Mouse (Mus musculus): ENCODE data around the gene Srsf7. TPM values are rescaled to one million over a fixed set of nuclear protein-coding genes. Genes with fewer than 3 reads are reported as not detected.

The Srsf7 gene
- polyA plus RNA-seq, 1 experiment from 2014 or later = 784 TPM

DNA sequence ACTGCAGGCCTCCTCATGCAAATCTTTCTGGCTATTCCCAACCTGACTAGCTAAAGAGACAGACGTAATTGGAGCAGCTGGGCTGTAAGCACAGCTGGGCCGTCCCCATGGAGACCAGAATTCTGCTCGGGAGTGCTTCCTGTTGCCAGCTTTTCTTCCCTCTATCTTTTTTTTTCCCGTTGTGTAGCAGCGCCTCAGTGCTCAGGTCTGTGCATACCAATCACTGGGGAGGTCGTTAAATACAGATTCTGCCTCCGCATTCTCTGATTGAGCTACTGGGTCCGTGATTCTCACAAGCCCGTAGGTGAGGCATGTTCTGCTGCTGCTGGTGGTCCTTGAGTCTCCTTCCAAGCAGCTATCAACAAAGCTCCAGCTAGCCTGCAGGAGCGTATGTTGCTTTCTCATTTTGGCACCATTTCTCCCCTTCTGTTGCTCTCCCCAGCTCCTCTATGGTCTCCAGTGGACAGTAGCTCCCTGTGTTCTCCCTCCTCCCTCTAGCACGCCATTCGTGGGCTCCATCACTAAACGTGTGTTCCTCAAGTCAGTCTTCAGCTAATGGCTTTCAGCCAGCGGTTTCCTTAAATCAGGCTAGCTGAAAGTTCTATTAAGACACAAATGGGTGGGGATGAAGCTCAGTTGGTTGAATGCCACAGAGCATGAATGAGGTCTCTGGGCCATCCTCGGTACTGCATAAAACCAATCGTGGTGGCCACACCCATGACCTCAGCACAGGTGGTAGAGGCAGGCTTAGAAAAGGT, 38.5 kb downstream of the Srsf7 start:
- WGBS = 23% methylated on average over 16 of the region's 16 CpGs
- no peaks in the 10 kb centered on the region for H3K27me3 ChIP-seq
- ATAC-seq (ENCODE audit: low FRiP score) = peak; percentile 78
- H3K9ac ChIP-seq = no peak overlapping the region
- H3K4me3 ChIP-seq (replicated peaks) = peak overlapping the region; percentile 15; the same call in 1 of the 2 replicates
- H3K4me2 ChIP-seq = peak overlapping the region; percentile 46
- peaks cover 16% of the 10 kb centered on the region for H3K4me1 ChIP-seq
- H3K36me3 ChIP-seq (replicated peaks) = no peaks in the 10 kb centered on the region
- peak overlapping the region; percentile 75 for H3K27ac ChIP-seq
- no peaks in the 10 kb centered on the region for H3K9me3 ChIP-seq

GRCm38 (mm10) chr17:80167851-80168251, 39.3 kb downstream of the Srsf7 start:
- no peak overlapping the region for H3K4me3 ChIP-seq (replicated peaks)
- H3K4me1 ChIP-seq = peaks cover 16% of the 10 kb centered on the region
- H3K27me3 ChIP-seq = no peaks in the 10 kb centered on the region
- no peaks in the 10 kb centered on the region for H3K9me3 ChIP-seq
- ATAC-seq (ENCODE audit: low FRiP score) = peak; percentile 59
- no peak overlapping the region for H3K9ac ChIP-seq
- H3K4me2 ChIP-seq = peak overlapping the region; percentile 46
- H3K36me3 ChIP-seq (replicated peaks) = no peaks in the 10 kb centered on the region
- WGBS = 69% methylated on average over 7 of the region's 7 CpGs
- peak overlapping the region; percentile 75; the same call in 1 of the 2 replicates for H3K27ac ChIP-seq

DNA sequence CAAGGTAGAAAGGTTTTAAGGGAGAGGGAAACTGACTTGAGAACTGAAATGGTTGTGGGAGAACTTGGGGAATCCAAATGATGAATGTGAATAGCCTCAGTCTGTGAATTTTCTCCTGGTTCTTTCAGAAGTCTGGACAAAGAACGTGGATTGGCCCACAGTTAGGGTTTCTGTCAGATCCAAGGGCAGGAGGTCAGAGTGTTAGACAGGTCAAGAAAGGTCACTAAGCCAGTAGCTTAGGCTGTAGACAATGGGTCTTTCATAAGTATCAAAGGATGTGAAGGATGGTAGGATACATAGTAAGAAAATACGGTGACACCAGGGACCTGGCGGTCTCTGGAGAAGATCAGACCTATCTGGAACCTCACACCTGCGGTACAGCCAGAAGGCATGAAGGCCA, 39.7 kb downstream of the Srsf7 start:
- Histone ChIP-seq H3K27ac (no peak overlapping the region), H3K4me1 (peaks cover 16% of the 10 kb centered on the region)

GRCm38 (mm10) chr17:80166346-80166745, 40.8 kb downstream of the Srsf7 start:
- Histone ChIP-seq H3K9me3 (no peaks in the 10 kb centered on the region), H3K9ac (no peak overlapping the region), H3K4me2 (no peak overlapping the region), H3K4me1 (peaks cover 16% of the 10 kb centered on the region), H3K36me3 (replicated peaks) (no peaks in the 10 kb centered on the region), H3K27ac (no peak overlapping the region), H3K4me3 (replicated peaks) (no peak overlapping the region), H3K27me3 (no peaks in the 10 kb centered on the region)
- 89% methylated on average over 6 of the region's 6 CpGs for WGBS
- no peak for ATAC-seq (ENCODE audit: low FRiP score)

More for the DNA sequence above, 39.7 kb downstream of the Srsf7 start:
- H3K4me3 ChIP-seq (replicated peaks) = no peak overlapping the region
- 69% methylated on average over 4 of the region's 4 CpGs for WGBS
- no peak overlapping the region for H3K9ac ChIP-seq
- no peaks in the 10 kb centered on the region for H3K27me3 ChIP-seq
- H3K4me2 ChIP-seq = no peak overlapping the region
- H3K9me3 ChIP-seq = no peaks in the 10 kb centered on the region
- no peaks in the 10 kb centered on the region for H3K36me3 ChIP-seq (replicated peaks)
- ATAC-seq (ENCODE audit: low FRiP score) = no peak

GRCm38 (mm10) chr17:80165741-80166140, 41.4 kb downstream of the Srsf7 start:
- H3K4me3 ChIP-seq (replicated peaks) = no peak overlapping the region
- 82% methylated on average over 6 of the region's 6 CpGs for WGBS
- no peaks in the 10 kb centered on the region for H3K36me3 ChIP-seq (replicated peaks)
- H3K27ac ChIP-seq = no peak overlapping the region
- no peaks in the 10 kb centered on the region for H3K27me3 ChIP-seq
- H3K9ac ChIP-seq = no peak overlapping the region
- peaks cover 16% of the 10 kb centered on the region for H3K4me1 ChIP-seq
- no peak overlapping the region for H3K4me2 ChIP-seq
- H3K9me3 ChIP-seq = no peaks in the 10 kb centered on the region
- no peak for ATAC-seq (ENCODE audit: low FRiP score)

DNA sequence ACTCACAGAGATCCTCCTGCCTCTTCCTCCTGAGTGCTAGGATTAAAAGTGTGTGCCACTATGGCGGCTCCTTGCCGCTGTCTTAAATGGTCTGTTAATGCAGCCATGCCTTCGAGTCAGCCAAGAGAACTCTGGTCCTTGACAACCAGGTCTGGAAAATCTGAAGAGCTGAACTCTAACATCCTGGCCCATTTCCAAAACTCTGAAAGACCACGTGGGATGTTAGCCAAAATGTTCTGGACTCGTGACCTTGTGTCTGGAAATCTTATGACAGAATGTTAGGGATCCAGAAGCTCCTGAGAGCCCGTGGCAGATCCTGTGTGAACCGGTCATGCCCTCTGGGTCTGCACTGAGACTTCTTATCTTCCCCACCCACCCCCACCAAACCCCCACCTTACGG, 43.1 kb downstream of the Srsf7 start:
- no peak for ATAC-seq (ENCODE audit: low FRiP score)
- Histone ChIP-seq H3K9me3 (no peaks in the 10 kb centered on the region), H3K27me3 (no peaks in the 10 kb centered on the region), H3K4me3 (replicated peaks) (no peak overlapping the region), H3K4me1 (peaks cover 16% of the 10 kb centered on the region), H3K36me3 (replicated peaks) (no peaks in the 10 kb centered on the region), H3K27ac (no peak overlapping the region), H3K4me2 (no peak overlapping the region), H3K9ac (no peak overlapping the region)
- WGBS = 92% methylated on average over 8 of the region's 8 CpGs

- H3K4me2 ChIP-seq = no peak overlapping the region
- no peaks in the 10 kb centered on the region for H3K36me3 ChIP-seq (replicated peaks)
- H3K4me1 ChIP-seq = no peaks in the 10 kb centered on the region
- no peak for ATAC-seq (ENCODE audit: low FRiP score)
- H3K9ac ChIP-seq = no peak overlapping the region
- H3K4me3 ChIP-seq (replicated peaks) = no peak overlapping the region
- no peaks in the 10 kb centered on the region for H3K9me3 ChIP-seq
- H3K27ac ChIP-seq = no peak overlapping the region
- no peaks in the 10 kb centered on the region for H3K27me3 ChIP-seq
- 84% methylated on average over 5 of the region's 5 CpGs for WGBS
Observed at GRCm38 (mm10) chr17:80160454-80160853, 46.7 kb downstream of the Srsf7 start.

GRCm38 (mm10) chr17:80157489-80157888, 49.6 kb downstream of the Srsf7 start:
- Histone ChIP-seq H3K36me3 (replicated peaks) (no peaks in the 10 kb centered on the region), H3K4me2 (no peak overlapping the region), H3K4me3 (replicated peaks) (no peak overlapping the region), H3K27ac (no peak overlapping the region), H3K4me1 (peaks cover 8% of the 10 kb centered on the region; the same call in 1 of the 2 replicates), H3K9me3 (no peaks in the 10 kb centered on the region), H3K27me3 (no peaks in the 10 kb centered on the region), H3K9ac (no peak overlapping the region)
- ATAC-seq (ENCODE audit: low FRiP score) = no peak
- 94% methylated on average over 6 of the region's 6 CpGs for WGBS

GRCm38 (mm10) chr17:80156905-80157304, 50.2 kb downstream of the Srsf7 start:
- Histone ChIP-seq H3K27me3 (no peaks in the 10 kb centered on the region), H3K4me2 (no peak overlapping the region), H3K27ac (no peak overlapping the region), H3K9ac (no peak overlapping the region), H3K4me1 (peaks cover 8% of the 10 kb centered on the region; the same call in 1 of the 2 replicates), H3K36me3 (replicated peaks) (no peaks in the 10 kb centered on the region), H3K4me3 (replicated peaks) (no peak overlapping the region), H3K9me3 (no peaks in the 10 kb centered on the region)
- no peak for ATAC-seq (ENCODE audit: low FRiP score)
- 94% methylated on average over 8 of the region's 8 CpGs for WGBS

GRCm38 (mm10) chr17:80153631-80154030, 53.5 kb downstream of the Srsf7 start:
- Histone ChIP-seq H3K4me3 (replicated peaks) (no peak overlapping the region), H3K9me3 (no peaks in the 10 kb centered on the region), H3K36me3 (replicated peaks) (no peaks in the 10 kb centered on the region), H3K9ac (no peak overlapping the region), H3K27ac (no peak overlapping the region), H3K4me2 (no peak overlapping the region), H3K4me1 (peaks cover 9% of the 10 kb centered on the region), H3K27me3 (no peaks in the 10 kb centered on the region)
- ATAC-seq (ENCODE audit: low FRiP score) = no peak
- WGBS = 54% methylated on average over 2 of the region's 2 CpGs

DNA sequence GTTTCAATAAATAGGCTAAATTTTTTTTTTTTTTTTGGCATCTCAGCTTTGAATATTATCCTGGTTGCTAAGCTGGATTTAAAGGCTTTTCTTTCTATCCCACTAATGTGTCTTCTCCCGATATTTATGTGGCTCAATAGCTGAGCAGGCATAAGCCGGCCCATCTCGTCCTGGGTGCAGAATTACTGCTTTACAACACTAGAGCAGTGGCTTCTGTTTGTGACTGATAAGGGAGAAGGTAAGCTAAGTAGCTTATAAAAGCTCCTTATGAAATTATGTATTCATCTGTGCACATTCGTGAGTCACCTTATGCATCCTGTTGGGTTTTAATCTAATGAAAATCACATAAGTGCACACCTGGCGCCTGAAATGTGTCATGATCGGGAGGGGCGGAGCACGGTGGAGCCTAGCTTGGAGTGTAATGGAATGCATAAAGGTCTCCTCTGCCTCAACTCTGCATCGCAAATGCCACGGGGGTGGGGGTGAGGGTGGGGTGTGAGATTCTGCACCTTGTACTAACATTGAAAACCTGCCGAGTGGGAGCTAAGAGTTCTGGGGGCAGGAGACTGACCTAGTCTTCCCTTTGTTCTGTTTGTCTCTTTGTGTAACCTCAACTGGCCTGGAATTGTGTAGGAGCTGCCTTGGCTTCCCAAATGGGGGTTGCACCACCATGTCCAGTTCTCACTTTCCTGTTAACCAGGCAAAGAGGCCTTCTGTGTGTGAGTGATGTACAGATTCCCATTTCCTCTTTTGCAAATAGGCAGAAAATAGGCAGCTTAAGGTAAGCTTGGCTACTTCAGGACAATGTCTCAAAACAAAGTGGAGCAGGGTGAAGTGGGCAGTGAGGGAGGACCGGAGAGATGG, 54.1 kb downstream of the Srsf7 start:
- H3K4me3 ChIP-seq (replicated peaks) = no peak overlapping the region
- H3K36me3 ChIP-seq (replicated peaks) = no peaks in the 10 kb centered on the region
- H3K9me3 ChIP-seq = no peaks in the 10 kb centered on the region
- no peak overlapping the region for H3K9ac ChIP-seq
- H3K27ac ChIP-seq = no peak overlapping the region
- H3K4me2 ChIP-seq = no peak overlapping the region
- WGBS = 79% methylated on average over 12 of the region's 12 CpGs
- no peak for ATAC-seq (ENCODE audit: low FRiP score)
- H3K27me3 ChIP-seq = no peaks in the 10 kb centered on the region
- peaks cover 15% of the 10 kb centered on the region for H3K4me1 ChIP-seq

- Histone ChIP-seq H3K4me2 (no peak overlapping the region), H3K27me3 (no peaks in the 10 kb centered on the region), H3K9me3 (no peaks in the 10 kb centered on the region), H3K4me1 (peaks cover 18% of the 10 kb centered on the region), H3K4me3 (replicated peaks) (no peak overlapping the region), H3K27ac (no peak overlapping the region), H3K9ac (no peak overlapping the region), H3K36me3 (replicated peaks) (no peaks in the 10 kb centered on the region)
- ATAC-seq (ENCODE audit: low FRiP score) = no peak
- 20% methylated on average over 5 of the region's 5 CpGs for WGBS
Observed at GRCm38 (mm10) chr17:80151353-80151752, 55.8 kb downstream of the Srsf7 start.

Data from forebrain, embryonic 12.5 days (tissue).